Mouse (Mus musculus): ENCODE measurements around the gene Sema5a. TPM values are rescaled to one million over a fixed set of nuclear protein-coding genes. Genes with fewer than 3 reads are reported as not detected.

Gene Sema5a
- total and polyA plus RNA-seq, 3 experiments, result 0.17 to 0.27 (median 0.17) TPM

DNA sequence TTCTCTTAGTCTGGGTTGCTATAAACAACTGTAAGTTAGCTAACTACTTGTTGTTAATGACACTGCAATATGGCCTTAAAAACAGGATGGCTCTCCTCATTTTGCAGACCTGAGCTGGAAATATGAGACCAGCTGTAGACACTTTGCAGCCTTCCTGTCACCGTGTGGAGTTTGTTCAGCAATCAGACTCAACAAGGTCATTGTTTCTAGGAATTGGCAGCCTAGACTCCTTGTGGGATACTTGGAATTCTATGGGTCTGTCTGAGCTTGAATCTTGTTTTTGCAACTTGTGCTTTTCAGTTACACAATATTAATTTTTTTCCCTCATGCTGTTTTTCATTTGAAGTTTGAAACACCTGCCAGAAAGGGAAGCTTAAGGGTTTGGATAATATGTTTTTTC lies 250.3 kb downstream of the Sema5a start:
- no peak overlapping the region for H3K9ac ChIP-seq (ENCODE audit: insufficient read depth, low read depth)
- no peak overlapping the region for H3K27ac ChIP-seq (ENCODE audit: insufficient read depth, low read depth)
- TF ChIP-seq MAZ (IDR thresholded peaks at IDR 0.05; ENCODE audit: low read depth, low read length), result no peak
- TF ChIP-seq E2F4 (IDR thresholded peaks at IDR 0.05; ENCODE audit: insufficient replicate concordance, low read depth, low read length), result no peak
- no peak for TF ChIP-seq SIN3A (IDR thresholded peaks at IDR 0.05; ENCODE audit: low read length)
- TF ChIP-seq BHLHE40 (IDR thresholded peaks at IDR 0.05; ENCODE audit: low read depth, low read length), result no peak
- TF ChIP-seq TBP (conservative IDR thresholded peaks at IDR 0.05; ENCODE audit: low read depth, low read length), result no peak

DNA sequence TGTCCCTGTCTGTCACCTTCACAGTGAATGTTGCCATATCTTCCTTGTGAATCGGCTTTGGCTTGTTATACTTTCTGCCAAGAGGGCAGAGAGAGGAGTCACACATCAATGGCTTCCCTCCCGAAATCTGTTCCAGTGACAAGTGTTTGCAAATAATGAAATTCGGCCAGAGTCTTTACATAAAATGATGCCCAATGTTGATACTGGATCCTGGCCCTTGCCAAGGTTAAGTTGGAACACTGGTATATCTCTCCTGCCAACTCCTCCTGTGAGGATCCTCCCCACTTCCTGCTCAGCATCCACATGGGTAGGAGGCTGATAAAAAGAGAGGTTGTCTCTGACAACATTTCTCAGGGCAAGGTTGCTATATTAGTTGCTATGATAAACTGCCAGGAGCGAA lies 252.3 kb downstream of the Sema5a start:
- no peak for TF ChIP-seq ELF1 (IDR thresholded peaks at IDR 0.05; ENCODE audit: low read depth, low read length)
- no peak for TF ChIP-seq JUN (IDR thresholded peaks at IDR 0.05; ENCODE audit: insufficient read depth, low read depth, low read length)
- no peak for TF ChIP-seq MAFK (IDR thresholded peaks at IDR 0.05; ENCODE audit: insufficient replicate concordance, low read length)
- no peak for TF ChIP-seq RCOR1 (conservative IDR thresholded peaks at IDR 0.05; ENCODE audit: low read depth, low read length)
- no peak for TF ChIP-seq CHD2 (IDR thresholded peaks at IDR 0.05; ENCODE audit: low read length)
- TF ChIP-seq SIN3A (IDR thresholded peaks at IDR 0.05; ENCODE audit: low read length), result no peak
- TF ChIP-seq POLR2AphosphoS2 (IDR thresholded peaks at IDR 0.05; ENCODE audit: low read depth, low read length), result no peak
- no peak for TF ChIP-seq GABPA (IDR thresholded peaks at IDR 0.05; ENCODE audit: insufficient replicate concordance, low read depth, low read length)
- no peak for TF ChIP-seq ZMIZ1 (IDR thresholded peaks at IDR 0.05; ENCODE audit: low read depth, low read length)
- TF ChIP-seq PAX5 (IDR thresholded peaks at IDR 0.05; ENCODE audit: low read length), result no peak
- no peak for TF ChIP-seq MEF2A (IDR thresholded peaks at IDR 0.05; ENCODE audit: borderline replicate concordance, low read depth, low read length)
- TF ChIP-seq KAT2A (IDR thresholded peaks at IDR 0.05; ENCODE audit: insufficient replicate concordance, low read length), result no peak
- TF ChIP-seq RAD21 (IDR thresholded peaks at IDR 0.05; ENCODE audit: low read depth, low read length), result no peak
- TF ChIP-seq MAZ (IDR thresholded peaks at IDR 0.05; ENCODE audit: low read depth, low read length), result no peak
- no peak for TF ChIP-seq JUND (conservative IDR thresholded peaks at IDR 0.05; ENCODE audit: low read depth, low read length)
- TF ChIP-seq CTCF (conservative IDR thresholded peaks at IDR 0.05 in 1 of 2, IDR thresholded peaks at IDR 0.05 in 1 of 2; ENCODE audit: low read depth in 2 of 2, low read length in 2 of 2), result no peak
- no peak for TF ChIP-seq ETS1 (conservative IDR thresholded peaks at IDR 0.05; ENCODE audit: low read depth, low read length)
- no peak for TF ChIP-seq NELFE (IDR thresholded peaks at IDR 0.05; ENCODE audit: low read depth, low read length)
- H3K4me1 ChIP-seq (ENCODE audit: control insufficient read depth in 1 of 2, insufficient read depth in 2 of 2), result no peaks in the 10 kb centered on the region
- no peak overlapping the region for H3K9ac ChIP-seq (ENCODE audit: insufficient read depth, low read depth)
- DNase-seq (ENCODE audit: extremely low read depth), result no peak
- in situ Hi-C loops (cut with MboI; ENCODE audit: low pct_ligation_motif_present, low pct_unique_long_range_greater_than_20kb, low sequenced_read_pairs) (no loop called here), dilution Hi-C loops (cut with MboI; ENCODE audit: extremely low pct_ligation_motif_present, extremely low pct_unique_long_range_greater_than_20kb, low sequenced_read_pairs) (no loop called here)
- H3K4me3 ChIP-seq (replicated peaks in 1 of 3; ENCODE audit: low read depth in 2 of 3, low read length in 2 of 3, poor library complexity in 1 of 3), result no peak overlapping the region
- no peaks in the 10 kb centered on the region for H3K9me3 ChIP-seq (replicated peaks; ENCODE audit: low read length)
- no peaks in the 10 kb centered on the region for H3K27me3 ChIP-seq (replicated peaks)
- no peak overlapping the region for H3K27ac ChIP-seq (ENCODE audit: insufficient read depth, low read depth)
- no peaks in the 10 kb centered on the region for H3K79me2 ChIP-seq (replicated peaks; ENCODE audit: control insufficient read depth, extremely low read depth, insufficient read depth, poor library complexity, severe bottlenecking)
- H3K36me3 ChIP-seq (replicated peaks in 1 of 2; ENCODE audit: control insufficient read depth in 1 of 2, insufficient read depth in 1 of 2, low read length in 1 of 2), result no peaks in the 10 kb centered on the region
- H3K4me2 ChIP-seq (ENCODE audit: insufficient read depth, low read depth, poor library complexity, severe bottlenecking), result no peak overlapping the region

More for the DNA sequence above, 250.3 kb downstream of the Sema5a start:
- Histone ChIP-seq H3K4me2 (ENCODE audit: insufficient read depth, low read depth, poor library complexity, severe bottlenecking) (no peak overlapping the region), H3K27me3 (replicated peaks) (no peaks in the 10 kb centered on the region), H3K9me3 (replicated peaks; ENCODE audit: low read length) (no peaks in the 10 kb centered on the region), H3K36me3 (replicated peaks in 1 of 2; ENCODE audit: control insufficient read depth in 1 of 2, insufficient read depth in 1 of 2, low read length in 1 of 2) (no peaks in the 10 kb centered on the region), H3K4me3 (replicated peaks in 1 of 3; ENCODE audit: low read depth in 2 of 3, low read length in 2 of 3, poor library complexity in 1 of 3) (no peak overlapping the region), H3K4me1 (ENCODE audit: control insufficient read depth in 1 of 2, insufficient read depth in 2 of 2) (no peaks in the 10 kb centered on the region), H3K79me2 (replicated peaks; ENCODE audit: control insufficient read depth, extremely low read depth, insufficient read depth, poor library complexity, severe bottlenecking) (no peaks in the 10 kb centered on the region)
- dilution Hi-C loops (cut with MboI; ENCODE audit: extremely low pct_ligation_motif_present, extremely low pct_unique_long_range_greater_than_20kb, low sequenced_read_pairs), result no loop called here
- DNase-seq (ENCODE audit: extremely low read depth), result no peak
- in situ Hi-C loops (cut with MboI; ENCODE audit: low pct_ligation_motif_present, low pct_unique_long_range_greater_than_20kb, low sequenced_read_pairs), result no loop called here

Measured in CH12.LX (cell line).